Mouse (Mus musculus) intestine, embryonic 14.5 days (tissue): Measurements from ENCODE around the gene Snrnp35. TPM values are rescaled to one million over a fixed set of nuclear protein-coding genes. Genes with fewer than 3 reads are reported as not detected.
"Not testable (repeated sequence)": the region's sequence is repeated elsewhere in the genome, so short reads cannot be mapped to it uniquely, and the experiment has no call there.

Experiments used
- ATAC-seq: fragments of 200-750 bp; cut with Nextera tagmentation; replicated peaks from 2 replicates; pipeline ENCODE4 v1.8.0; 2017; ENCODE audit warnings: low read depth, moderate number of reproducible peaks, moderate TSS enrichment, moderate library complexity; ENCODE audit not compliant: low FRiP score, low TSS enrichment
- DNase-seq: peaks from one replicate; pipeline ENCODE4 v3.0.0-alpha.2; 2018; ENCODE audit warnings: low spot score
- H3K27ac ChIP-seq: fragments of 300-500 bp; sonication (generic); 2 replicates; pipeline ENCODE4 v1.5.1; 2014; ENCODE audit warnings: low read depth, mild to moderate bottlenecking, control low read depth
- H3K27me3 ChIP-seq: fragments of 300-500 bp; sonication (generic); replicated peaks from 2 replicates; pipeline ENCODE4 v1.6.1; 2014; ENCODE audit warnings: low read length, control low read depth; ENCODE audit not compliant: control insufficient read depth, insufficient read depth
- H3K36me3 ChIP-seq: fragments of 300-500 bp; sonication (generic); 2 replicates; pipeline ENCODE4 v1.6.1; 2014; ENCODE audit warnings: low read length, control low read depth; ENCODE audit not compliant: control insufficient read depth, insufficient read depth
- H3K4me1 ChIP-seq: fragments of 300-500 bp; sonication (generic); replicated peaks from 2 replicates; pipeline ENCODE4 v1.6.1; 2014; ENCODE audit warnings: low read length, control low read depth, mixed read lengths; ENCODE audit not compliant: control insufficient read depth, insufficient read depth
- H3K4me2 ChIP-seq: fragments of 300-500 bp; sonication (generic); 2 replicates; pipeline ENCODE4 v1.6.1; 2014; ENCODE audit warnings: low read length
- H3K4me3 ChIP-seq: fragments of 300-500 bp; sonication (generic); 2 replicates; pipeline ENCODE4 v1.5.1; 2014; ENCODE audit warnings: low read depth, low read length, control low read depth, mixed read lengths
- H3K9ac ChIP-seq: fragments of 300-500 bp; sonication (generic); 2 replicates; pipeline ENCODE4 v1.6.1; 2014; ENCODE audit warnings: mild to moderate bottlenecking, low read length
- H3K9me3 ChIP-seq: fragments of 300-500 bp; sonication (generic); 2 replicates; pipeline ENCODE4 v1.6.1; 2016; ENCODE audit warnings: low read length, control low read depth; ENCODE audit not compliant: control insufficient read depth
- WGBS: fragments of 180-500 bp; shearing (Covaris S2); extraction: QIAGEN DNeasy Blood & Tissue Kit; methylation state at CpG from one replicate; pipeline ENCODE4 v1.1.7; 2014; 5-methylcytosine and 5-hydroxymethylcytosine counted together
- polyA plus RNA-seq: library from polyadenylated mRNA; unstranded; fragments of >200 nt; fragmentation: Nextera tagmentation; extraction: Ambion mirVana; gene quantifications from 2 replicates; pipeline ENCODE4 v1.2.1, GENCODE M21; 2014

Gene Snrnp35
- polyA plus RNA-seq, 1 experiment from 2014 or later, result 10.7 TPM

DNA sequence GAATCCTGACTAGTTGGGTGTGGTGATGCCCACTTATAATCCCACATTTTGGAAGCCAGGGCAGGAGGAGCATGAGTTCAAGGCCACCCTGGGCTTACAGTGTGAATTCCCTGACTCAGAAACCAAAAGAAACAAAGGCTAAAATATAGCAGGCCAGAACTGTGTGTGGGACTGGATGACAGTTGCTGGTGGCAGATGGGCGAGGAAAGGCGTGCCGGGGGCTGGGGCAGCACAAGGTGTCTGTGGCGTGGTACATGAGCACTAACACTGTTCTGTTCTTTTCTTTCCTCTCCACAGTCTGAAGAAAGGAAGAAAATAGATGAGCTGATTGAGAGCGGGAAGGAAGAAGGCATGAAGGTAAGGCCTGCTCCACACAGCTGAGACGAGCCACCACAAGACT, 26.2 kb upstream of the Snrnp35 start:
- H3K36me3 ChIP-seq, result peaks cover 98% of the 10 kb centered on the region
- H3K4me2 ChIP-seq, result no peak overlapping the region
- H3K9ac ChIP-seq, result no peak overlapping the region
- DNase-seq (no peak), ATAC-seq (no peak)
- WGBS, result 96% methylated on average over 6 of the region's 6 CpGs
- H3K27ac ChIP-seq, result no peak overlapping the region
- H3K4me1 ChIP-seq, result no peaks in the 10 kb centered on the region
- H3K9me3 ChIP-seq, result no peaks in the 10 kb centered on the region
- no peak overlapping the region for H3K4me3 ChIP-seq
- no peaks in the 10 kb centered on the region for H3K27me3 ChIP-seq

DNA sequence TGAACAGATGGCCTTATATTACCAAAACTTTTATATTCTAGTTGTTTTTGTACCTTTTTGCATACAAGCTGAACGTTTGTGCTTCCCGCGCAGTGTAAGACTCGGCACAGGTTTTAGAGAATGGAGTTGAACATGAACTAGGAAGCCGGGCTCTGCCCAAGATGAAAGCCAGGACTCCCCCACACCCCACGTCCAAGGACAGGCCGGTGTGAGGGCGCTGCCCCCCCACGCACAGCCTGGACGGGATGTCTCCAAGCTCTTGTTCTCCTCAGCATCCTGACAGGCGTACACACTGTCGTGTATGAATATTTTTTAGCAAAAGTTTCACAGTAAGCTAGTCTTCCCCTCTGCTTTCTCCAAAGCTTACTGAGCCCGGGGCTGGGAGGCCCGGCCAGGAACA, 22.0 kb upstream of the Snrnp35 start:
- H3K9me3 ChIP-seq, DNase-seq, H3K27ac ChIP-seq, H3K4me3 ChIP-seq, H3K4me1 ChIP-seq, H3K9ac ChIP-seq, H3K27me3 ChIP-seq, ATAC-seq, H3K4me2 ChIP-seq: not testable (repeated sequence)
- WGBS, result 88% methylated on average over 14 of the region's 14 CpGs
- H3K36me3 ChIP-seq, result peaks cover 82% of the 10 kb centered on the region

DNA sequence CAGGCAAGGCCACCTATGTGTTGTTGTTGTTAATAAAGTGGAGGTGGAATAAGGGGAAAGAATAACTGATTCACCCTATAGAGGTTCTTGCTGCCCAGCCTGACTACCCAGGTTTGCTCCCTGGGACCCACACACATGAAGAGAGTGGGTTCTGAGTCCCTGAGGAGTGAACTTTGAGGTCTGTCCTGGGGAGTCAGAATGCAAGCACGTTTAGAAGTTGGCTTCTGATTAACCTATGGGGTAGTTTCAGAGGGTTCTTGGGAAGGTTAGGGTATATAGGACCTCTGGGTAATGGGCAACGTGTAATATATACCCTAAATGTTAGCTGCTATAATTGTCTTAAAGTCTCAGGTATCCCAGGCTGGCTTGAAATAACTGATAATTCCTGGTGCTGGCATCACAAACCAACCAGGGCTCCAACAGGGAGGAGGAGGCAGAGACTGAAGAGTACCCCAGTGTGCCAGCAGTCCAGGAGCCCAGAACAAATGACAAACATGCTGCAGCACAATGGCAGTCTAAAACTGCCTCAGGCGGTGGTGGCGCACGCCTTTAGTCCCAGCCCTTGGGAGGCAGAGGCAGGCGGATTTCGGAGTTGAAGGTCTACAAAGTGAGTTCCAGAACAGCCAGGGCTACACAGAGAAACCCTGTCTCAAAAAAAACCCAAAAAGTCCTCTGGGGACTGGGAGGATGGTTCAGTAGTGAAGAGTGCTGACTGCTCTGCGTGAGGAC, 20.5 kb upstream of the Snrnp35 start:
- no peaks in the 10 kb centered on the region for H3K4me1 ChIP-seq
- no peak overlapping the region for H3K4me3 ChIP-seq
- ATAC-seq (no peak), DNase-seq (no peak)
- H3K9me3 ChIP-seq, result no peaks in the 10 kb centered on the region
- H3K27ac ChIP-seq, result no peak overlapping the region
- H3K27me3 ChIP-seq, result no peaks in the 10 kb centered on the region
- no peak overlapping the region for H3K4me2 ChIP-seq
- H3K36me3 ChIP-seq, result peaks cover 69% of the 10 kb centered on the region
- WGBS, result 88% methylated on average over 8 of the region's 8 CpGs
- H3K9ac ChIP-seq, result no peak overlapping the region

DNA sequence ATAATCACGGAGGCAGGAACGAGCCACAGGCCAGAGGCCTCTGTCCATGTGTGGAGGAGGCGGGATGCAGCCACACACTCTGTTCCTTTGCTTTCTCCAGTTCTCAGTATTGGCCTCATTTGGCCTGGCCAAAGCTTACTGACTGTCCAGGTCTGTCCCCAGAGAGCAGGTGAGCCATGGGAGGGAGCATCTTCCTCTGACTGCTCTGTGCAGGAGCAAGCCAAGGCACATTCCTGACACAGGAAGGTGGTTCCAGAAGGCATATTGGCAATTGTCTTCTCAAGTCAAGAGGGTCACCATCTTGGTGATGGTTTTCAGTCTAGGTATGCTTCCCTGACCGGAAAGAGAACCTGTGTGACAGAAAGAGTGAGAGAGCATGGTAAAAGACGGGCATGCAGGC, 19.5 kb upstream of the Snrnp35 start:
- Histone ChIP-seq H3K27ac (no peak overlapping the region), H3K9ac (no peak overlapping the region), H3K36me3 (peaks cover 65% of the 10 kb centered on the region), H3K9me3 (no peaks in the 10 kb centered on the region), H3K4me1 (no peaks in the 10 kb centered on the region), H3K27me3 (no peaks in the 10 kb centered on the region), H3K4me2 (no peak overlapping the region), H3K4me3 (no peak overlapping the region)
- WGBS, result 94% methylated on average over 5 of the region's 5 CpGs
- ATAC-seq (no peak), DNase-seq (no peak)

DNA sequence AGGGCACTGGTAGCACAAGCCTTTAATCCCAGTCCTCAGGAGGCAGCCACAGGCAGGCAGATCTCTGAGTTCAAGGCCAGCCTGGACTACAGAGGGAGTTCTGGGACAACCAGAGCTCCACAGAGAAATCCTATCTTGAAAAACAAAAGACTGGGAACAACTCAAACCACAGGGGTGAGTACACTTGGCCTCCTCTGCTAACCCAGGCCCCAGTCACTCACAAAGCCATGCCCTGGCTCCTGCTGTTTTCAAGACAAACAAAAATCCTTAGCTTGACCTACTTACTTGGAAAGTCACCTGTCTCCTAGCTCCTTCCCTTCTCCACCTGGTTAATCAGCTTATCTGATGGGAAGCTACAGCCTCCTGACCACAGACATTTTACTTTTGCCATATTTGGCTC, 18.0 kb upstream of the Snrnp35 start:
- no peak for ATAC-seq

DNA sequence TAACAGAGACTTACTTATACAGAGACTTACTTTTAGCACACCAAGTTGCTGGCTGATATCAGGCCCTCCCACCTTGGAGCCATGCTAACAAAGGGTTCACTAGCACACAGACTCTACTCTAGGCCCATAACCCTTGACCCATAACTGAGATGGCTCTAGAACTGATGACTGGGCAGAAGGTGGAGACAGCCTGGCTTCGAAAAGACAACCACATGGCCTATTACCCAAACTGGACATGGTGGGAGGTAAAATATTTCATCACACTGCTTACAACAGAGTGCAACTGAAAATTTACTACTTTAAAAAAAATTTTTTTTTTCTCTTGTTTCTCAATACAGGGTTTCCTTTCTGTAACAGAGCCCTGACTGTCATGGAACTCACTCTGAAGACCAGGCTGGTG, 15.2 kb upstream of the Snrnp35 start:
- Histone ChIP-seq H3K36me3 (peaks cover 35% of the 10 kb centered on the region), H3K27ac (no peak overlapping the region), H3K4me1 (no peaks in the 10 kb centered on the region), H3K9ac (no peak overlapping the region), H3K4me3 (no peak overlapping the region), H3K27me3 (no peaks in the 10 kb centered on the region), H3K9me3 (no peaks in the 10 kb centered on the region), H3K4me2 (no peak overlapping the region)
- no peak for ATAC-seq
- 94% methylated on average over 1 of the region's 1 CpGs for WGBS
- DNase-seq, result no peak

More for the DNA sequence above, 18.0 kb upstream of the Snrnp35 start:
- Histone ChIP-seq H3K27ac (no peak overlapping the region), H3K9ac (no peak overlapping the region), H3K4me1 (no peaks in the 10 kb centered on the region), H3K9me3 (no peaks in the 10 kb centered on the region), H3K36me3 (peaks cover 62% of the 10 kb centered on the region), H3K4me2 (no peak overlapping the region), H3K4me3 (no peak overlapping the region), H3K27me3 (no peaks in the 10 kb centered on the region)
- no peak for DNase-seq

DNA sequence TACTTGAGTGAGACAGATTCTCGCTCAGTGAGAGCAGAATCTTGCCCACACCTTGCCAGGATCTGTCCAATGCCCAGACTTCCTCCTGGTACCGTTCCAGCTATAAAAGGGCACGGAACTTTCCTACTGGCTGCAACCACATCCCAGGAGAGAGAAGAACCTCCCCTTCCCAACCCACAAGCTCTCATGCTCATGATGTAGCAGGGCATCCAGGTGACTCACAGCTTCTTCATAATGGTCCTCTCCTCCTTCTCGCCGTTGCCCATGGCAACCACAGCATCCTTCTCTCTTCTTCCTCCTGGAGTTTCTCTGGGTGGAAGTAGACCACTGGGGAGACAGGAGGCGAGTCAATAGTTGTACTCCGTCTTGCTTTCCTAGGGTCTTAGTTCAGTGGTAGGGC, 14.6 kb upstream of the Snrnp35 start:
- H3K4me2 ChIP-seq, result no peak overlapping the region
- H3K27me3 ChIP-seq, result no peaks in the 10 kb centered on the region
- H3K27ac ChIP-seq, result no peak overlapping the region
- no peak for DNase-seq
- peaks cover 29% of the 10 kb centered on the region for H3K36me3 ChIP-seq
- H3K9ac ChIP-seq, result no peak overlapping the region
- ATAC-seq, result no peak
- no peaks in the 10 kb centered on the region for H3K4me1 ChIP-seq
- no peak overlapping the region for H3K4me3 ChIP-seq
- WGBS, result 90% methylated on average over 7 of the region's 7 CpGs
- no peaks in the 10 kb centered on the region for H3K9me3 ChIP-seq

DNA sequence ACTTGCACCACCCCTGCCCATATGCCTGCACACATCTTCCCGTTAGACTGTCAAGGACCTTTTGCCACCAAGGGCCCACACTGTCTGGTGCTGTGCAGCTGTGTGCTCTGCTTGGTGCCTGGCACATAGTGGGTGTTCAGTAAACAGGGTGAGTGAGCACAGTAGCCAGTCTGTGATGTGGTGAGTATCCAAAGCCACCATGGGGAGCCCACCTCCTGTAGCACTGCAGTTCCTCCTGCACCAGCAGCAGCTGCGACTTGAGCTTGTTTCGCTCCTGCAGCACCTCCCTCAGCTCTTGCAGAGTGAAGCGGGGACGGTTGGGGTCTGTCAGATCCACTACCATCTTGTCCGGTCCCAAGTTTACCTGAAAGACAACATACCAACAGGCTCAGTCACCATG, 13.4 kb upstream of the Snrnp35 start:
- Histone ChIP-seq H3K4me1 (no peaks in the 10 kb centered on the region), H3K9me3 (no peaks in the 10 kb centered on the region), H3K9ac (no peak overlapping the region), H3K27me3 (no peaks in the 10 kb centered on the region), H3K36me3 (peaks cover 22% of the 10 kb centered on the region; the same call in 1 of the 2 replicates), H3K4me3 (no peak overlapping the region), H3K4me2 (no peak overlapping the region), H3K27ac (no peak overlapping the region)
- ATAC-seq (no peak), DNase-seq (no peak)
- 89% methylated on average over 6 of the region's 6 CpGs for WGBS

DNA sequence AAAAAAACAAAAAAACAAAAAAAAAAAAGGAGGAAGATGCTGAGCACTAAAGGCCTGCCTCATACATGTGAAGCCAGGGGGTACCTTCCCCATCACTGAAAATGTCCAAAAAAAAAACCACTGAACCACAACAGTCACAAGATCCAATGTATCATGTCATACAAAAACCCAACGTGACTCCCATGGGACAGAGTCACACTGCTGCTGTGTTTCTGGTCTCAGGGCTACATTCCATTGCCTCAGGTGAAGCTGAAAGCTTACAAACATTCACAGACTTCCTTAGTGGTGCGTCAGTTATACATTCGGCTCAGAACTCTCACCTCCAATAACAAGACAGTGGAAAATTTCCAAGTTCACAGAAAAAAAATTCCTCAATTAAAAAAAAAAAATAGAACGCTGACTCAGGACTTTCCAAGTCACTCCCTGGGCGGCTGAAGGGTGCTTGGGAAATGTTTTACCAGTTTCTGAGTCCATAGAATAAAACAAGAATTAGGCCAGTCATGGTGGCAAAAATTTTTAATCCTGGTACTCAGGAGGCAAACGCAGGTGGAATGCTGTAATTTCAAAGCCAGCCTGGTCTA, 12.3 kb upstream of the Snrnp35 start:
- H3K4me1 ChIP-seq, result 0 out of 2 replicates have a peak, but pooled peaks cover 3% of the 10 kb centered on the region
- no peak for ATAC-seq
- WGBS, result 79% methylated on average over 6 of the region's 6 CpGs
- no peak overlapping the region for H3K27ac ChIP-seq
- H3K36me3 ChIP-seq, result peaks cover 22% of the 10 kb centered on the region; the same call in 1 of the 2 replicates
- no peak for DNase-seq
- no peaks in the 10 kb centered on the region for H3K9me3 ChIP-seq
- no peak overlapping the region for H3K9ac ChIP-seq
- no peak overlapping the region for H3K4me2 ChIP-seq
- no peak overlapping the region for H3K4me3 ChIP-seq
- H3K27me3 ChIP-seq, result no peaks in the 10 kb centered on the region
